Mouse (Mus musculus) liver, postnatal 0 days (tissue): ENCODE data around the gene Gm20388.

Source experiments
- CTCF ChIP-seq: sonication (generic); IDR thresholded peaks from 2 replicates; pipeline ENCODE4 v1.5.1; 2016; ENCODE audit warnings: antibody characterized with exemption, low read depth
- EP300 ChIP-seq: IDR thresholded peaks from 2 replicates; pipeline ENCODE4 v1.6.1; 2016; ENCODE audit warnings: antibody characterized with exemption, low read depth, mild to moderate bottlenecking

GRCm38 (mm10) chr8:122925939-122926722 is 3015.5 kb downstream of the Gm20388 start:
- TF ChIP-seq CTCF, result no peak
- TF ChIP-seq EP300, result no peak
